Mouse (Mus musculus) midbrain, embryonic 13.5 days (tissue): ENCODE results near the gene Mobp. TPM values are rescaled to one million over a fixed set of nuclear protein-coding genes. Genes with fewer than 3 reads are reported as not detected.
A peak's percentile ranks its signal among the peaks of the same experiment; 100 is the strongest.

ENCODE experiments used
- ATAC-seq: fragments of 200-750 bp; cut with Nextera tagmentation; 2 replicates; pipeline ENCODE4 v1.8.0; 2017; ENCODE audit warnings: mild to moderate bottlenecking, moderate TSS enrichment, moderate library complexity
- H3K27ac ChIP-seq: fragments of 300-500 bp; sonication (generic); 2 replicates; pipeline ENCODE4 v1.5.1; 2015; ENCODE audit warnings: inconsistent platforms, mild to moderate bottlenecking, moderate library complexity
- H3K27me3 ChIP-seq: fragments of 300-500 bp; sonication (generic); 2 replicates; pipeline ENCODE4 v1.6.1; 2015; ENCODE audit warnings: mild to moderate bottlenecking, inconsistent platforms
- H3K36me3 ChIP-seq: fragments of 300-500 bp; sonication (generic); 2 replicates; pipeline ENCODE4 v1.6.1; 2015; ENCODE audit warnings: mild to moderate bottlenecking, inconsistent platforms
- H3K4me1 ChIP-seq: fragments of 300-500 bp; sonication (generic); replicated peaks from 2 replicates; pipeline ENCODE4 v1.6.1; 2015; ENCODE audit warnings: inconsistent platforms
- H3K4me2 ChIP-seq: fragments of 300-500 bp; sonication (generic); replicated peaks from 2 replicates; pipeline ENCODE4 v1.6.1; 2015; ENCODE audit warnings: moderate library complexity, mild to moderate bottlenecking, inconsistent platforms
- H3K4me3 ChIP-seq: fragments of 300-500 bp; sonication (generic); replicated peaks from 2 replicates; pipeline ENCODE4 v1.5.1; 2015; ENCODE audit warnings: mild to moderate bottlenecking, inconsistent platforms
- H3K9ac ChIP-seq: fragments of 300-500 bp; sonication (generic); replicated peaks from 2 replicates; pipeline ENCODE4 v1.6.1; 2015; ENCODE audit warnings: mild to moderate bottlenecking, inconsistent platforms
- H3K9me3 ChIP-seq: fragments of 300-500 bp; sonication (generic); 2 replicates; pipeline ENCODE4 v1.6.1; 2016; ENCODE audit warnings: mild to moderate bottlenecking, inconsistent platforms
- WGBS: fragments of 180-500 bp; shearing (Covaris S2); methylation state at CpG from one replicate; pipeline ENCODE4 v1.1.7; 2015; 5-methylcytosine and 5-hydroxymethylcytosine counted together
- polyA plus RNA-seq: library from polyadenylated mRNA; unstranded; fragments of >200 nt; fragmentation: Nextera tagmentation; extraction: Ambion mirVana; gene quantifications from 2 replicates; pipeline ENCODE4 v1.2.1, GENCODE M21; 2015

The Mobp gene
- polyA plus RNA-seq, 1 experiment from 2014 or later, result 0.07 TPM

- Histone ChIP-seq H3K4me3 (no peak overlapping the region), H3K9me3 (no peaks in the 10 kb centered on the region), H3K36me3 (no peaks in the 10 kb centered on the region), H3K4me2 (no peak overlapping the region), H3K9ac (no peak overlapping the region), H3K27ac (no peak overlapping the region), H3K4me1 (no peaks in the 10 kb centered on the region), H3K27me3 (peaks cover 4% of the 10 kb centered on the region; the same call in 1 of the 2 replicates)
- WGBS, result 87% methylated on average over 13 of the region's 13 CpGs
- ATAC-seq, result no peak
Measured at GRCm38 (mm10) chr9:120144474-120144873, 5.0 kb upstream of the Mobp start.

DNA sequence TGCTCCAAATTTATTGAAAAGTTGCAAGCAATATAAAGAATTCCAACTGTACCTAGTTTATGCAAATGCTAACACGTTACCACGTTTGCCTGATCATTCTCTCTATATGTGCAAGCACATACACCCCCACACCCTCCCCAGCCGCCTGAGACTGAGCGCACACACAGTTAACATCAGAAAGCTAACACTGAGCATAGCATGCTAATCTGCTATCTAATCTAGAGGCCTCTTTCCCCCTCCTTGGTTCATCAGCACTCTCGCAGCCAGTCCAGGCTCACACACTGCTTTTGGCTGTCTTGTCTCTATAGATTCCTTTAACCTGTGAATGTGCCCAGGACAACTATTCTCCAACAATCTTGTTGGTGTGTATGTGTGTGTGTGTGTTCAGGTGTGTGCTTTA is 1.6 kb downstream of the Mobp start:
- WGBS, result 75% methylated on average over 5 of the region's 5 CpGs
- Histone ChIP-seq H3K4me3 (no peak overlapping the region), H3K9ac (no peak overlapping the region), H3K27me3 (no peaks in the 10 kb centered on the region), H3K4me2 (no peak overlapping the region), H3K4me1 (no peaks in the 10 kb centered on the region), H3K9me3 (no peaks in the 10 kb centered on the region), H3K27ac (no peak overlapping the region), H3K36me3 (no peaks in the 10 kb centered on the region)
- no peak for ATAC-seq

DNA sequence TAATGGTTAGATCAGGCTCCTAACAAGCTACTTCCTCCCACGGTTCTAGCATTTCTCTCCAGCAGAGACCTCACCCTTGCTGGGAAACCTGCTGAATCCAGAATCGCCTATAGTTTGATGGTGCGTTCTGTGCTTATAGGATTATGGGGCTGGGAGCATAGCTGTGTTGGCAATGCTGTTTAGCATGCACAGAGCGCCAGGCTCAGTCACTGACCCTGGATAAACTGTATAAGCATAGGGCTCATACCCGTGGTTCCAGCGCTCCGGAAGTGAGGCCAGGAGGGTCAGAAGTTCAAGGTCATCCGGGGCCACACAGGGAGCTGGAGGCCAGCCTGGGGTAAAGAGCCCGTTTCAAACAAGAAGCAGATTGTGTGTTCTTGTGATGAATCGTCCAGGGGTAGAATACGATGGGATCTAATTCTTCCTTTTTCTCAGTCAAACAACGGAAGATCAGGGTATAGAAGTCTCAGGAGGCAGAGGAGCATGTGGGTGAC is 2.4 kb downstream of the Mobp start:
- Histone ChIP-seq H3K4me1 (no peaks in the 10 kb centered on the region), H3K9me3 (no peaks in the 10 kb centered on the region), H3K9ac (no peak overlapping the region), H3K36me3 (no peaks in the 10 kb centered on the region), H3K27ac (no peak overlapping the region), H3K27me3 (no peaks in the 10 kb centered on the region), H3K4me3 (no peak overlapping the region), H3K4me2 (no peak overlapping the region)
- 75% methylated on average over 12 of the region's 12 CpGs for WGBS
- ATAC-seq, result no peak

DNA sequence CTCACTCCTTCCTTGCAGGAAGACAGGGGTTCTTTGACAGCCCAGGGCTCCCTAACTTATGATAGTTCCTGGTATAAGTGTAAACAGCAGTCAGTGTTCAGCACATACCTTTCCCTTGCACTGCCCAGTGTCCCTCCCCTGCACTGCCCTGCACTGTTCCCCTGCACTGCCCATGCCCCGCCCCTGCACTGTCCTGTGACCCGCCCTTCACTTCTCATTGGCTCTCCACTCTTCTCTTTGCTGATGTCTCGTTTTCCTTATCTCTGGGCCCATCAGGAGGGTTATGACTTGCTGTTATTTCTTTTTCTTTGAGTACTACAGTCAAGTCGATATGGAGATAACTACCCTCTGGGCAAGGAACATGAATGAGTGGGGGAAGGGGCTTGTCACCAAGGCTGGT is 8.5 kb downstream of the Mobp start:
- 45% methylated on average over 4 of the region's 4 CpGs for WGBS

GRCm38 (mm10) chr9:120163862-120164261 is 14.4 kb downstream of the Mobp start:
- 0 out of 2 replicates have a peak, but pooled peaks cover 2% of the 10 kb centered on the region for H3K27me3 ChIP-seq
- no peaks in the 10 kb centered on the region for H3K9me3 ChIP-seq
- H3K36me3 ChIP-seq, result no peaks in the 10 kb centered on the region
- H3K4me3 ChIP-seq, result no peak overlapping the region
- H3K27ac ChIP-seq, result no peak overlapping the region
- no peaks in the 10 kb centered on the region for H3K4me1 ChIP-seq
- H3K4me2 ChIP-seq, result no peak overlapping the region
- WGBS, result 87% methylated on average over 16 of the region's 16 CpGs
- no peak overlapping the region for H3K9ac ChIP-seq
- no peak for ATAC-seq

More for the DNA sequence above, 8.5 kb downstream of the Mobp start:
- Histone ChIP-seq H3K9me3 (no peaks in the 10 kb centered on the region), H3K27me3 (0 out of 2 replicates have a peak, but pooled peaks cover 2% of the 10 kb centered on the region), H3K27ac (no peak overlapping the region), H3K4me1 (peaks cover 9% of the 10 kb centered on the region; the same call in 1 of the 2 replicates), H3K4me2 (no peak overlapping the region), H3K36me3 (no peaks in the 10 kb centered on the region), H3K9ac (no peak overlapping the region), H3K4me3 (no peak overlapping the region)
- peak; percentile 56; the same call in 1 of the 2 replicates for ATAC-seq

DNA sequence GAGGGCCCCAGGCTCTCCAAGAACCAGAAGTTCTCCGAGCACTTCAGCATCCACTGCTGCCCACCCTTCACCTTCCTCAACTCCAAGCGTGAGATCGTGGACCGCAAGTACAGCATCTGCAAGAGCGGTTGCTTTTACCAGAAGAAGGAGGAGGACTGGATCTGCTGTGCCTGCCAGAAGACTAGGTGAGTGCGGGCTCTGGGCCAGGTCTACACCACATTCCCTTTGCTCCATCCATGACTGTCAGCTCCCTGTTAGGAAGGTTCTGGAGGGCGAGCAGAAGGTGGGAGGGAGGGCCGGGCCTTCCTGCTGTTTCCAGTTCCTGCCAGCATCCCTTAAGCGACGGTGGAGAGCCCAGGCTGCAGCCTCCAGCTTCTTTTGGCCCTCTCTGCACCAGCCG is 18.3 kb downstream of the Mobp start:
- Histone ChIP-seq H3K4me3 (no peak overlapping the region), H3K4me1 (no peaks in the 10 kb centered on the region), H3K9ac (no peak overlapping the region), H3K27ac (no peak overlapping the region), H3K4me2 (no peak overlapping the region), H3K36me3 (no peaks in the 10 kb centered on the region), H3K9me3 (no peaks in the 10 kb centered on the region), H3K27me3 (no peaks in the 10 kb centered on the region)
- WGBS, result 80% methylated on average over 11 of the region's 11 CpGs
- ATAC-seq, result no peak

GRCm38 (mm10) chr9:120171295-120171694 is 21.8 kb downstream of the Mobp start:
- Histone ChIP-seq H3K4me3 (no peak overlapping the region), H3K36me3 (no peaks in the 10 kb centered on the region), H3K27me3 (no peaks in the 10 kb centered on the region), H3K9me3 (no peaks in the 10 kb centered on the region), H3K9ac (no peak overlapping the region), H3K27ac (no peak overlapping the region), H3K4me1 (no peaks in the 10 kb centered on the region), H3K4me2 (no peak overlapping the region)
- 43% methylated on average over 5 of the region's 5 CpGs for WGBS
- no peak for ATAC-seq

- H3K9me3 ChIP-seq, result no peaks in the 10 kb centered on the region
- no peaks in the 10 kb centered on the region for H3K27me3 ChIP-seq
- no peaks in the 10 kb centered on the region for H3K4me1 ChIP-seq
- H3K4me2 ChIP-seq, result no peak overlapping the region
- H3K27ac ChIP-seq, result no peak overlapping the region
- ATAC-seq, result no peak
- no peak overlapping the region for H3K4me3 ChIP-seq
- WGBS, result 80% methylated on average over 18 of the region's 18 CpGs
- no peaks in the 10 kb centered on the region for H3K36me3 ChIP-seq
- H3K9ac ChIP-seq, result no peak overlapping the region
Measured at GRCm38 (mm10) chr9:120174436-120175137, 25.1 kb downstream of the Mobp start.

GRCm38 (mm10) chr9:120178813-120179212 is 29.3 kb downstream of the Mobp start:
- Histone ChIP-seq H3K4me2 (no peak overlapping the region), H3K4me3 (no peak overlapping the region), H3K27ac (no peak overlapping the region), H3K4me1 (no peaks in the 10 kb centered on the region), H3K36me3 (no peaks in the 10 kb centered on the region), H3K9me3 (no peaks in the 10 kb centered on the region), H3K9ac (no peak overlapping the region), H3K27me3 (no peaks in the 10 kb centered on the region)
- no peak for ATAC-seq
- WGBS, result 90% methylated on average over 10 of the region's 10 CpGs

DNA sequence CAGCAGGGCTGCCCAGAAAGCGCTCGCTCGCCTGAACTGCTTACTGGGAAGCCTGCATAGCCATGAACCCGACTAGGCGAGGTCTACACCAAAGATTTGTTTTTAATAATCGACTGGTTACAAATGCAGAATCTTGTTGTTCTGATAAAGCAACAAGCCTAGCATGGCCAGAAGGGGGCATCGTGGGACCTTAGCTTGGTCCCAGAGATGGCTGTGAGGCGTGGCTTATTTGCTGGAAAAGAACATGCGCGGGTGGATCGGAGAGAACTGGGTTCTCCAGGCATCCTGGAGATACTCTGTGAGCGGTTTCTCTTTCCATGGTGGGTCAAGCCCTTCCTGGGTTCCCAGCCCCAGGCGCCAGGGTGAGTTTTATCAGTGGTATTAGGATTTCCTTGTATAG is 35.0 kb downstream of the Mobp start:
- Histone ChIP-seq H3K9ac (no peak overlapping the region), H3K9me3 (no peaks in the 10 kb centered on the region), H3K36me3 (no peaks in the 10 kb centered on the region), H3K27ac (no peak overlapping the region), H3K4me2 (peak overlapping the region; percentile 17; the same call in 1 of the 2 replicates), H3K27me3 (no peaks in the 10 kb centered on the region), H3K4me3 (no peak overlapping the region), H3K4me1 (no peaks in the 10 kb centered on the region)
- ATAC-seq, result no peak
- whole genome bisulfite sequencing, result 36% methylated on average over 13 of the region's 13 CpGs

DNA sequence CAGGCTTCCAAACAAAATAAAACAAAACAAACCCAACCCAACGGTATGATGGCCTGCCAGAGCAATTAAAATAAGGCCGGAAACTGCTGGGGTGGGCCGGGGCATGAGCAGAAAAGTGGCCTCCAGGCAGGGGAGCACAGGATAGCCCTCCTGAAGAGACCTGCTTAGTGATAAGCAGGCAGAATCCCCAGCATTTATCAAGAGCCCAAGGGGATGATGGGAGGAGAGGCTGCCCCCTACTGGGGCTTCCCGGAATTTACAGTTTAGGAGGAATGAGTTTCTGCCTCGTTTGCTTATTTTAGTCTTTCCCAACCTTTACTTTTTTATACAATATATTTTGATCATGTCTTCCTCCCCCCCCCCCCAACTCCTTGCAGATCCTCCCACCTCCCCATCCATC is 37.3 kb downstream of the Mobp start:
- Histone ChIP-seq H3K9me3 (no peaks in the 10 kb centered on the region), H3K4me2 (no peak overlapping the region), H3K27me3 (no peaks in the 10 kb centered on the region), H3K27ac (no peak overlapping the region), H3K4me1 (peaks cover 4% of the 10 kb centered on the region; the same call in 1 of the 2 replicates), H3K4me3 (no peak overlapping the region), H3K36me3 (no peaks in the 10 kb centered on the region), H3K9ac (no peak overlapping the region)
- 84% methylated on average over 5 of the region's 5 CpGs for WGBS
- no peak for ATAC-seq

- Histone ChIP-seq H3K27ac (peak overlapping the region; percentile 78), H3K4me3 (peak overlapping the region; percentile 38), H3K27me3 (no peaks in the 10 kb centered on the region), H3K4me1 (peaks cover 4% of the 10 kb centered on the region; the same call in 1 of the 2 replicates), H3K9me3 (no peaks in the 10 kb centered on the region), H3K4me2 (peak overlapping the region; percentile 54), H3K36me3 (no peaks in the 10 kb centered on the region), H3K9ac (peak overlapping the region; percentile 59)
- peak; percentile 85 for ATAC-seq
- WGBS, result 45% methylated on average over 13 of the region's 13 CpGs
Measured at GRCm38 (mm10) chr9:120190891-120191290, 41.4 kb downstream of the Mobp start.
